Mouse (Mus musculus): ENCODE measurements around the gene Rxra.

DNA sequence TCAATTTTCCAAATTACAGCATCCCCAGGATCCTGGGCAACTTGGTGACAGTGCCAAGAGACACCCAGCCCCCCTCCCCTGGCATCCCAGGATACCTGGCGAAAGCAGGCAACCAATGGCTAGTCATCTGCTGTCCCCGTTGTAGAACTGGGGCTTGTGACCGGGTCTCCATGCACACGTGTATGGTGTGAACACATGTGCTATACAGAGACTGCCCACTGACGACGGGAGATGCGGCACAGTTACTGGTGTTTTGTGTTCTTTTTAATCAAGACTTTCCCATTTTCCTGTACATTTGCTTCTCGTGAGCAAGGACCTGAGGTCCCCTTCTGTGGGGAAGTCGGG is 85.7 kb downstream of the Rxra start:
- TF ChIP-seq CTCF (IDR thresholded peaks at IDR 0.05; ENCODE audit: extremely low read depth, insufficient read depth, insufficient read length, insufficient replicate concordance) (no peak), POLR2A (IDR thresholded peaks at IDR 0.05; ENCODE audit: low read depth, low read length) (no peak)

All from spleen, adult 2 months (tissue).